Mouse (Mus musculus): Measurements from ENCODE around the gene Ttc30a2.
"Not testable (repeated sequence)": the region's sequence is repeated elsewhere in the genome, so short reads cannot be mapped to it uniquely, and the experiment has no call there.

The Ttc30a2 gene

GRCm38 (mm10) chr2:75980933-75981439, 3.0 kb upstream of the Ttc30a2 start:
- not testable (repeated sequence) for DNase-seq (ENCODE audit: low spot score)

- DNase-seq (ENCODE audit: low spot score): not testable (repeated sequence)
Measured at GRCm38 (mm10) chr2:75976070-75976469, 1.9 kb downstream of the Ttc30a2 start.

- no peak for DNase-seq (ENCODE audit: low spot score)
Measured at GRCm38 (mm10) chr2:75974131-75974530, 3.8 kb downstream of the Ttc30a2 start.

- peak; percentile 29 for DNase-seq (ENCODE audit: low spot score)
Measured at GRCm38 (mm10) chr2:75964972-75965371, 13.0 kb downstream of the Ttc30a2 start.

GRCm38 (mm10) chr2:75964512-75964911, 13.5 kb downstream of the Ttc30a2 start:
- no peak for DNase-seq (ENCODE audit: low spot score)

GRCm38 (mm10) chr2:75964051-75964450, 13.9 kb downstream of the Ttc30a2 start:
- no peak for DNase-seq (ENCODE audit: low spot score)

- no peak for DNase-seq (ENCODE audit: low spot score)
Measured at GRCm38 (mm10) chr2:75963211-75963840, 14.6 kb downstream of the Ttc30a2 start.

GRCm38 (mm10) chr2:75960366-75961330, 17.3 kb downstream of the Ttc30a2 start:
- DNase-seq (ENCODE audit: low spot score): no peak

- DNase-seq (ENCODE audit: low spot score): peak; percentile 18
Measured at GRCm38 (mm10) chr2:75959850-75960365, 18.1 kb downstream of the Ttc30a2 start.

- peak; percentile 47 for DNase-seq (ENCODE audit: low spot score)
Measured at GRCm38 (mm10) chr2:75959183-75959849, 18.7 kb downstream of the Ttc30a2 start.

- no peak for DNase-seq (ENCODE audit: low spot score)
Measured at GRCm38 (mm10) chr2:75955709-75956108, 22.3 kb downstream of the Ttc30a2 start.

GRCm38 (mm10) chr2:75953320-75953719, 24.6 kb downstream of the Ttc30a2 start:
- DNase-seq (ENCODE audit: low spot score): no peak

GRCm38 (mm10) chr2:75950685-75951084, 27.3 kb downstream of the Ttc30a2 start:
- DNase-seq (ENCODE audit: low spot score): no peak

GRCm38 (mm10) chr2:75938117-75939063, 39.6 kb downstream of the Ttc30a2 start, which contains the start of gene Ttc30b:
Gene Ttc30b, minus strand, starts transcription at chr2:75938585.
- DNase-seq (ENCODE audit: low spot score): peak; percentile 79

GRCm38 (mm10) chr2:75937520-75938116, 40.4 kb downstream of the Ttc30a2 start:
- not testable (repeated sequence) for DNase-seq (ENCODE audit: low spot score)

GRCm38 (mm10) chr2:75936685-75937084, 41.3 kb downstream of the Ttc30a2 start:
- not testable (repeated sequence) for DNase-seq (ENCODE audit: low spot score)

- no peak for DNase-seq (ENCODE audit: low spot score)
Measured at GRCm38 (mm10) chr2:75933541-75933940, 44.4 kb downstream of the Ttc30a2 start.

- no peak for DNase-seq (ENCODE audit: low spot score)
Measured at GRCm38 (mm10) chr2:75930941-75931340, 47.0 kb downstream of the Ttc30a2 start.

- DNase-seq (ENCODE audit: low spot score): no peak
Measured at GRCm38 (mm10) chr2:75929786-75930444, 48.1 kb downstream of the Ttc30a2 start.

- no peak for DNase-seq (ENCODE audit: low spot score)
Measured at GRCm38 (mm10) chr2:75929141-75929540, 48.8 kb downstream of the Ttc30a2 start.

All from testis, postnatal 14 days (tissue).